Mouse (Mus musculus): Measurements from ENCODE around the gene Gm4881.

Gm4881 gene

DNA sequence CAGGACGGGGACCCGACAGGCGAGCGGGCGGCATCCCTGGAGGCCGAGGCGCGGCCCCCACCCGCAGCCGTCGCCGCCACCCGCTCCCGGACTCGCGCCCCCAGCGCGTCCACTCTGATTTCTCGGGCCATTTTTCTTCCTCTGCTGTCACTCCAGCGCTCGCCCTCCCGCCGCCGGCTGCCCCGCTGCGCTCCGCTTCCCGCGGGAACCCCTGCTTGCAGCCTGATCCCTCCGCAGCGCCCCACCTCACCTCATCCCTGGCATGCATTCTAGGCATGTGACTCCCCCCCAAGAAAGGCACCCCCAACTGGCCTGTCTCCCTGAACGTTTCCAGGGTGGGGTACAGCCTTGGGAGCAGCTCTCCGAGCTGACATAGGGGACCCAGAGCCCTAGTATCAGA is 10.9 kb upstream of the Gm4881 start:
- ATAC-seq (ENCODE audit: insufficient number of reproducible peaks, low FRiP score, low TSS enrichment): no peak

DNA sequence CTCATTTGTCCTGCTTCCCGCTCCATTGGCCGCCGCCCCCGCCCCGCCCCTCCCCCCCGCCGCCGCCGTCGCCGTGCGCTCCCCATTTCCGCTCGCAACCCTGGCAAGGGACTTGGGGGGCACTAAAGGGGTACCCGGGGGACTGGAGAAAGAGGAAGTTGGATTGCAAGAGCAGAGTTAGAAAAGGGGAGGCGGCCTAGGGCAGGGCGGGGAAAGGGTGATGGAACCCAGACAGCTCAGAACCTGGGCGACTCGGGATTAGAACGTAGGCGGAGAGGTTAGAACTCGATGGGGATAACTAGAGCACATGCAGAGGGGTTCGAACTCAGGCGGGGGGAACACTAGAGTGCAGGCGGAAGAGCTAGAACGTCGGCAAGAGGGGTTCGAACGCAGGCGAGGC is 10.2 kb upstream of the Gm4881 start:
- ATAC-seq (ENCODE audit: insufficient number of reproducible peaks, low FRiP score, low TSS enrichment): no peak

DNA sequence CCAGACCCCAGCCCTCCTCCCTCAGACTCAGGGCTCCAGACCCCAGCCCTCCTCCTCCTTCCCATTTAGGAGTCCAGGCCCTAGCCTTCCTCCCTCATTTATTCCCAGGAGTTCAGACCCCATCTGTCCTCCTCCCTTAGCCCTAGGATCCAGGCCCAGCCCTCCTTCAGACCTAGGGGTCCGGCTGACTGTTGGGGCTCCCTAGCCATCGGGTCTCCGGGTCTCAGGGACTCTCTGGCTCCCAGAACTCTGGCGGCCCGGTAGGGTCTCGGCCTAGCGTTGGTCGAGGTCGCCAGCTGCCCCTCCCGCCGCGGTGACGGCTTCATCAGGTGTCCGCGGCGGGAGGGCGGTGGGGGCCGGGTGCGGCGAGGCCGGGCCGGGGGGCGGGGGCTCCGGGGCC is 9.7 kb upstream of the Gm4881 start:
- ATAC-seq (ENCODE audit: insufficient number of reproducible peaks, low FRiP score, low TSS enrichment): no peak

GRCm38 (mm10) chr7:24949958-24950623 is 5.8 kb upstream of the Gm4881 start:
- no peak for ATAC-seq (ENCODE audit: insufficient number of reproducible peaks, low FRiP score, low TSS enrichment)

GRCm38 (mm10) chr7:24948774-24949173 is 4.5 kb upstream of the Gm4881 start:
- no peak for ATAC-seq (ENCODE audit: insufficient number of reproducible peaks, low FRiP score, low TSS enrichment)

- ATAC-seq (ENCODE audit: insufficient number of reproducible peaks, low FRiP score, low TSS enrichment): no peak
Measured at GRCm38 (mm10) chr7:24947316-24948048, 3.2 kb upstream of the Gm4881 start.

- ATAC-seq (ENCODE audit: insufficient number of reproducible peaks, low FRiP score, low TSS enrichment): no peak
Measured at GRCm38 (mm10) chr7:24943641-24944040, 653 bp downstream of the Gm4881 start.

DNA sequence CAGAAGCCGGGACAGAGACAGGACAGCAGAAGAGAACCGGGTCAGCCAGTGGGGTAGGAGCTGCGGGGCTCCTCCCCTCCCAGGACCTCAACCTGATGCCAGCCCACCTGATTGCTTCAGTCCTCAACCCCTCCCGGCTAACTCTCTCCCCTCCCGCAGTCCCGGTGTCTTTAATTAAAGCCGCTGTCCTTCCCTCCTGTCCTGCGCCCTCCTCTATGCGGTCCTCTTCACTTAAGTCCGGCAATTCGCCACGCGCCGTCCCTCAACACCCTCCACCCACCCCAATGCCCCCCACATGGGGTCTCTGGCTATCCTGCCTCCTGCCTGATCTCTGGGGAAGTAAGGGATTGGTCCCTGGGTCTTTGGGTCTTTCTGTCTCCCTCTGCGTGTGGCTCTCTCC is 12.6 kb downstream of the Gm4881 start:
- no peak for ATAC-seq (ENCODE audit: insufficient number of reproducible peaks, low FRiP score, low TSS enrichment)

- no peak for ATAC-seq (ENCODE audit: insufficient number of reproducible peaks, low FRiP score, low TSS enrichment)
Measured at GRCm38 (mm10) chr7:24930475-24930874, 13.8 kb downstream of the Gm4881 start.

- ATAC-seq (ENCODE audit: insufficient number of reproducible peaks, low FRiP score, low TSS enrichment): peak; percentile 45; the same call in 1 of the 2 replicates
Measured at GRCm38 (mm10) chr7:24919728-24920127, 24.6 kb downstream of the Gm4881 start.

- ATAC-seq (ENCODE audit: insufficient number of reproducible peaks, low FRiP score, low TSS enrichment): no peak
Measured at GRCm38 (mm10) chr7:24918763-24919323, 25.5 kb downstream of the Gm4881 start.

DNA sequence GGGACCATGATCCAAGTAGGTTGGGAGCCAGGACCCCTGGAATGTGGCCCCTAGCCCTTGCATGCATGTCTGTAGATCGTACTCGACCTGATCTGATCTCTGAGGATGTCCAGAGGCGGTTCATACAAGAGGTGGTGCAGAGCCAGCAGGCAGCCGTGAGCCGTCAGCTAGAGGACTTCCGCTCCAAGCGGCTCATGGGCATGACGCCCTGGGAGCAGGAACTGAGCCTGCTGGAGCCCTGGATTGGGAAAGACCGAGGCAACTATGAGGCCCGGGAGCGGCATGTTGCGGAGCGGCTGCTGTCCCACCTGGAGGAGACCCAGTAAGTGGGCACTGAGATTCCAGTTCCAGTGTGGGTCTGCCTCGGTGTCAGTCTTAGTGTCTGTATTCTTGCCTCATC is 31.8 kb downstream of the Gm4881 start:
- no peak for ATAC-seq (ENCODE audit: insufficient number of reproducible peaks, low FRiP score, low TSS enrichment)

- no peak for ATAC-seq (ENCODE audit: insufficient number of reproducible peaks, low FRiP score, low TSS enrichment)
Measured at GRCm38 (mm10) chr7:24907211-24907748, 37.0 kb downstream of the Gm4881 start.

DNA sequence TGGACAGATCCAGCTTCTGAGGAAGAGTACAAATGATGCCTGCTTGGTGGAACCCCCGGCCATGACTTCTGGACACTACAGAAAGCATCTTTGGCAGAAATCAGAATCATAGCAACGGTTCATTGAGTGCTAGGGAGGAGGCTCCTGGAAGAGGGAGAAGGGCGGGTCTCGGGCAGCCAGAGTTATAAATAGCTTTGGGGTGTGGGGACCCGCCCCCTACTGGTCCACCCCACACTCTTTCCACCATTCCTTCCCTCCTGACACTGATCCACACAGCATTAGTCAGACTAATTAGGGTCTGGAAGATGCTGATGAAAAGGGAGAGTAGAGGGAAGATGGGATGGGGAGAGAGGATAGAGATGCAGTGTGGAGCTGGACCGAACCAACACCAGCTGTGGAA is 37.7 kb downstream of the Gm4881 start:
- ATAC-seq (ENCODE audit: insufficient number of reproducible peaks, low FRiP score, low TSS enrichment): no peak

DNA sequence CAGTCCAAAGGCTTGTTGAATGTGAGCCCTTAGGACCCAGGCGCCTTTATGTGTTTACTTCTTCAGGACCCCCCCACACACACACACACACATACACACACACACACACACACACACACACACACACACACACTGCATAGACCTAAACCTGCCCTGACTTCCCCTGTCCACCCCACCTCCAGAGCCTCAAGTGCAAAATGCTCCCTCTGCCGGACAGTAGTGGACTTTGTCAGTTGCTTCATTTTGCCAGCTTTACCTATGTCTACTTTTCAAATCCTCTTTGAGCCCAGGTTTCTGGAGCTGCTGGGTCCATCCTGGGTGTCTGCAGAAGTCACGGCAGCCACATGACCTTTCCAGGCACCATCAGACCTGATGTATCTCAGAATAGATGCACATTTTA is 39.4 kb downstream of the Gm4881 start:
- peak; percentile 17; the same call in 1 of the 2 replicates for ATAC-seq (ENCODE audit: insufficient number of reproducible peaks, low FRiP score, low TSS enrichment)

DNA sequence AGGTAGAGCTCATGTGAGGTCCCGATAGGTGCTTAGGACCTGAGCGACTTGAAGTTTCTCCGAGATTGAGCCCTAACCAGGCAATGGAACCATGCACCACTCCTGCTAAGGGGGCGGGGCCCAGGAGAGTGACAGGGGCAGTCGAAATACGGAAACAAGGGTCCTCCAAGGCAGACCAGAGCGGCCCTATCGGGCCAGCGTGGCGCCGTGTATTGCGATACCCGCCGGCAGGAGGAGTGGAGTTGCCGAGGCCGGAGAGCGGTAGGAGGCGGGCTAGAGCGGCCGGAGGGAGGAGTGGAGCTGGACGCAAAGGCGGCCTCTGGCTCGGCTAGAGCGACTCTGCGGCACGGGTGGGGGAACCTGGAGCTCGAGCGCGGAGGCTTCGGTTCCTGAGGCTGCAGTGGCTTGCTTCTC is 40.2 kb downstream of the Gm4881 start:
- ATAC-seq (ENCODE audit: insufficient number of reproducible peaks, low FRiP score, low TSS enrichment): peak; percentile 95

GRCm38 (mm10) chr7:24903444-24903825 is 40.9 kb downstream of the Gm4881 start:
- ATAC-seq (ENCODE audit: insufficient number of reproducible peaks, low FRiP score, low TSS enrichment): no peak

DNA sequence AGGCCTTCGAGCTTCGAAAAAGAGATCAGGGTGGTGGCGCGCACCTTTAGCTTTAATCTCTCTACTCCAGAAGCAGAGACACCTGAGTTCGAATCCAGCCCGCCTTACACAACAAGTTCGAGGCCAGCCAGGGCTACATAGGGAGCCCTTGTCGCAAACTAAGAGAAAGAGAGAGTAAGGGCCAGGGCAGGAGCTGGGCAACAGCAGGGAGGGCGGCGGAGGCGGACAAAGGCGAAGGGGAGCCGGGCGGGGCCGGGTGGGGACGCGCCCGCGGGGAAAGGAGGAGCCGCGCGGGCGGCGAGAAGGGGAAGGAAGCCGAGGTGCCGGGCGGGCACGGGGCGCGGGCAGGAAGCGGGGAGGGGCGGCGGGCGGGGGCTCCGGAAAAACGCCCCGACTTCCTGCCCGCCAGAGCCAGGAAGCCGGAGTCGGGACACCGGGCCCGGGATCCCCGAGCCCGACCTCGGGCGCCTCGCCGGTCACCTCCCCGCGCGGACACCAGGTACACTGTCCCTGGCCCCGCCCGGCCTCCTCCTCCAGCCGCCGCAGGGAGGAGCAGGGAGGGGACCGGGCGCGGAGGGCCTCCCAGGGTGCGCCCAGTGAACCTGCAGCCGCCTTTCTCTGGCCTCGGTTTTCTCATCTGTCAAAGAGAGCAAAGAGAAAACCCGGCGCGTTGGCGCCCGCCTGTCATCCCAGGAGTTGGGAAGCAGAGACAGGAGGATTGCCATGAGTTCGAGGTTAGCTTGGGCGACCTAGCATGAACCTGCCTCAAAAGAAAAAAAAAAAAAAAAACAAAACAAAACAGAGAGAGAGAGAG is 41.5 kb downstream of the Gm4881 start, which contains the start of gene Arhgef1:
Gene Arhgef1 (plus strand): TSS at position 283 of the 814 bp plus-strand sequence.
- ATAC-seq (ENCODE audit: insufficient number of reproducible peaks, low FRiP score, low TSS enrichment): no peak

DNA sequence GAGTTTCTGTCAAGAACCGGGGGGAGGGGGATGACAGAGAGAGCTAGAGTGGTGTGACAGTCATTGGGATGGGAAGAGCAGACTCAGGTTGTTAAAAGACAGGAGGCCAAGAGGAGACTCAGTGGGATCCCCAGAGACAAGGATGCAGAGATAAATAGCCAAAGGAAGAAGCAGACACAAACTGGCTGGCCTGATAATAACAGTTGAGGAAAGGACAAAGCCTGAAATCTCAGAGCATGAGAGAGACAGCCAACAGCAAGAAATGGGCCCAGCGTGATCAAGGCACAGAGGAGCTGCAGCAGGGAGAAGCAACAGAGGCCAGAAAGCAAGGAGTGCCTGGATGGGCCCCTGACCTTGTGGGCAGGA is 42.0 kb downstream of the Gm4881 start:
- ATAC-seq (ENCODE audit: insufficient number of reproducible peaks, low FRiP score, low TSS enrichment): no peak

DNA sequence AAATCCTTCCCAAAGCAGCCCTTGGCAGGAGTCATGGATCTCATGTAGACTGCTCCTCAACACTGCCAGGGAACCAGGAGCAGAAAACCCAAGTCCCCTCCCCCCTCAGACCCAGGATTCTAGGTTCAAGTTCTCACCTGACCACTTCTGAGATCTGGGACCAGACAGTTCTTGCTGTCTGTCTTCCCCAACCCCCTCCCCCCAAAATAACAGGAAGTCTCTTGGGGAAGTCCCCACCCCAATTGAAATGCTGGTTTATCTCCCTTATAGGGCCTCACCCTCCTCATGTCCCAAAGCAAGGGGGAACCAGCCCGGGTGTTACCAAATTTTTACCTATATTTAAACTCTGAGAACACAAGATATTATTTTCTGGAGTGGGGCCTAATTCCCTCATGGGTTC is 42.5 kb downstream of the Gm4881 start:
- ATAC-seq (ENCODE audit: insufficient number of reproducible peaks, low FRiP score, low TSS enrichment): no peak

GRCm38 (mm10) chr7:24901114-24901513 is 43.2 kb downstream of the Gm4881 start:
- ATAC-seq (ENCODE audit: insufficient number of reproducible peaks, low FRiP score, low TSS enrichment): no peak

Data from cerebellum, adult (tissue).